In the genomic region with DNA sequence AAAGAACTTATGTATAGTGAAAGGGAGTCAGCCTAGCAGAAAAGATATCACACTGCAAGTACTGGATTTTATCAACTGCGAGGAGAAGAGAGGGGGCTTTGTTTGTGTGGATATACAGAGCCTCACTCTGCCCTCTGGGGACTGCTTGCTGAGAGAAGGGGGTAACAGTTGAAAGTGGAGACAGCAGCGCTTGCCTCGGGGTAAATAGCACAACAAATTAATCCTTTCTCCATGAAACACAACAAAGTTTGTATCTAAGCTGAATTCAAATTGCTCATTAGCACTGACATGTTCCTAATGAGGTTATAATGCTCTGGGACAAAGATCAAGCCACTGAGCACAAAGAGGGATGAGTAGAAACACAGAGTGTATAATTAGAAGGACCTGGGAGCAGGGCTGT, we compare ENCODE assay signal across 28 mouse cellular contexts.
DNase-seq lines count a peak whose midpoint lies in the region; ATAC-seq lines count a peak whose summit lies in the region.
"Had no signal": no experiment of that assay in that cellular context is flagged by ENCODE, and none has a peak within 500 bp of the region (broad histone marks: within the 10 kb centered on the region; RNA-seq: fewer than 3 reads in every experiment).

No protein-coding gene starts in this region.

- H3K36me3 ChIP-seq in forebrain, embryonic 10.5 days (replicated peaks) = no peaks in the 10 kb centered on the region
- no peaks in the 10 kb centered on the region for H3K36me3 ChIP-seq in forebrain, embryonic 11.5 days (ENCODE audit: control insufficient read depth, insufficient read depth, low read length)
- no peaks in the 10 kb centered on the region for H3K36me3 ChIP-seq in neural tube, embryonic 13.5 days
- H3K36me3 ChIP-seq: embryonic facial prominence, embryonic 13.5 days; limb, embryonic 13.5 days; lung, embryonic 15.5 days; midbrain, embryonic 12.5 days had no signal

- H3K4me3 ChIP-seq in forebrain, embryonic 10.5 days = no peak overlapping the region
- no peak overlapping the region for H3K4me3 ChIP-seq in forebrain, embryonic 11.5 days (ENCODE audit: low read depth, low read length)
- H3K4me3 ChIP-seq in neural tube, embryonic 13.5 days = no peak overlapping the region
- H3K4me3 ChIP-seq: embryonic facial prominence, embryonic 13.5 days; erythroblast, embryonic 14.5 days; forebrain, embryonic 13.5 days; limb, embryonic 13.5 days; lung, embryonic 15.5 days; midbrain, embryonic 12.5 days had no signal

- no peak overlapping the region for H3K27ac ChIP-seq in forebrain, embryonic 10.5 days
- H3K27ac ChIP-seq in forebrain, embryonic 11.5 days (ENCODE audit: low read depth, low read length) = no peak overlapping the region
- no peak overlapping the region for H3K27ac ChIP-seq in neural tube, embryonic 13.5 days (replicated peaks)
- H3K27ac ChIP-seq: embryonic facial prominence, embryonic 13.5 days; forebrain, embryonic 13.5 days; hindbrain, embryonic 14.5 days; limb, embryonic 13.5 days; lung, embryonic 15.5 days; midbrain, embryonic 12.5 days had no signal

- no peak overlapping the region for H3K9ac ChIP-seq in forebrain, embryonic 11.5 days (ENCODE audit: low read length)
- H3K9ac ChIP-seq in neural tube, embryonic 13.5 days = no peak overlapping the region
- H3K9ac ChIP-seq: embryonic facial prominence, embryonic 13.5 days; forebrain, embryonic 13.5 days; hindbrain, embryonic 14.5 days; limb, embryonic 13.5 days; lung, embryonic 15.5 days; midbrain, embryonic 12.5 days had no signal

- WGBS in forebrain, embryonic 10.5 days = 12% methylated on average over 3 of the region's 3 CpGs
- 13% methylated on average over 3 of the region's 3 CpGs for WGBS in forebrain, embryonic 11.5 days
- WGBS in neural tube, embryonic 13.5 days = 39% methylated on average over 3 of the region's 3 CpGs

- no peak overlapping the region for H3K4me2 ChIP-seq in forebrain, embryonic 11.5 days (ENCODE audit: low read depth, low read length, severe bottlenecking)
- no peak overlapping the region for H3K4me2 ChIP-seq in neural tube, embryonic 13.5 days
- H3K4me2 ChIP-seq: embryonic facial prominence, embryonic 13.5 days; forebrain, embryonic 13.5 days; heart, embryonic 11.5 days; hindbrain, embryonic 14.5 days; limb, embryonic 13.5 days; liver, embryonic 11.5 days; lung, embryonic 15.5 days; midbrain, embryonic 12.5 days had no signal

- no peaks in the 10 kb centered on the region for H3K27me3 ChIP-seq in forebrain, embryonic 10.5 days (ENCODE audit: poor library complexity, severe bottlenecking)
- H3K27me3 ChIP-seq in forebrain, embryonic 11.5 days (ENCODE audit: control insufficient read depth, insufficient read depth, low read length) = no peaks in the 10 kb centered on the region
- H3K27me3 ChIP-seq in neural tube, embryonic 13.5 days = no peaks in the 10 kb centered on the region
- H3K27me3 ChIP-seq: embryonic facial prominence, embryonic 13.5 days; forebrain, embryonic 13.5 days; limb, embryonic 13.5 days; lung, embryonic 15.5 days; midbrain, embryonic 12.5 days had no signal

- peak; percentile 14 for DNase-seq in forebrain, embryonic 10.5 days (ENCODE audit: extremely low spot score, low spot score)
- no peak for DNase-seq in forebrain, embryonic 11.5 days (ENCODE audit: low spot score)
- no peak for DNase-seq in neural tube, embryonic 10.5 days (ENCODE audit: extremely low spot score, low spot score)
- DNase-seq in mesoderm, embryonic 11.5 days (ENCODE audit: low read depth, low spot score) = peak; percentile 4
- DNase-seq in thymus, postnatal 4 days = no peak
- no peak for DNase-seq in gastrocnemius, postnatal 25 days
- DNase-seq: adrenal gland, postnatal 14 days; cerebellum, adult 18-20 months; cerebellum, postnatal 10 days; gastrocnemius, postnatal 10 days; heart, adult 11 months; heart, postnatal 36 days; kidney, adult 9 months; kidney, postnatal 14 days; layer of hippocampus, adult 9-11 months; right cerebral cortex, postnatal 14 days; thymus, postnatal 14 days had no signal

- ATAC-seq in forebrain, embryonic 11.5 days (replicated peaks; ENCODE audit: low FRiP score) = no peak; the same call in 1 of the 2 replicates
- peak; percentile 53; the same call in 1 of the 2 replicates for ATAC-seq in neural tube, embryonic 13.5 days (ENCODE audit: low read depth)
- ATAC-seq: forebrain, embryonic 13.5 days; intestine, postnatal 0 days had no signal

- H3K9me3 ChIP-seq in forebrain, embryonic 10.5 days = no peaks in the 10 kb centered on the region
- no peaks in the 10 kb centered on the region for H3K9me3 ChIP-seq in forebrain, embryonic 11.5 days (ENCODE audit: control insufficient read depth, low read length)
- no peaks in the 10 kb centered on the region for H3K9me3 ChIP-seq in neural tube, embryonic 13.5 days
- H3K9me3 ChIP-seq: embryonic facial prominence, embryonic 13.5 days; forebrain, embryonic 13.5 days; limb, embryonic 13.5 days; lung, embryonic 15.5 days; midbrain, embryonic 12.5 days had no signal

- H3K4me1 ChIP-seq in forebrain, embryonic 10.5 days = peaks cover 9% of the 10 kb centered on the region
- H3K4me1 ChIP-seq in forebrain, embryonic 11.5 days (replicated peaks; ENCODE audit: control insufficient read depth, insufficient read depth, low read length) = no peaks in the 10 kb centered on the region
- peaks cover 8% of the 10 kb centered on the region for H3K4me1 ChIP-seq in neural tube, embryonic 13.5 days (replicated peaks)
- H3K4me1 ChIP-seq: embryonic facial prominence, embryonic 13.5 days; forebrain, embryonic 13.5 days; limb, embryonic 13.5 days; lung, embryonic 15.5 days; midbrain, embryonic 12.5 days had no signal

Comparison
In these comparisons a context has a peak if more than half of its experiments do, and no peak if none do; other contexts are left out.
1. DNase-seq: peak in forebrain, embryonic 10.5 days (single experiment) and mesoderm, embryonic 11.5 days (single experiment); none in forebrain, embryonic 11.5 days (single experiment), neural tube, embryonic 10.5 days (single experiment), thymus, postnatal 4 days (single experiment) and gastrocnemius, postnatal 25 days (single experiment).